Mouse (Mus musculus) forelimb bud, embryonic 11.5 days (tissue): ENCODE measurements around the gene Map2k5.

ENCODE experiments used
- DNase-seq: peaks from one replicate; pipeline ENCODE4 v3.0.0-alpha.2; 2012; ENCODE audit warnings: low read depth, low spot score

The Map2k5 gene

DNA sequence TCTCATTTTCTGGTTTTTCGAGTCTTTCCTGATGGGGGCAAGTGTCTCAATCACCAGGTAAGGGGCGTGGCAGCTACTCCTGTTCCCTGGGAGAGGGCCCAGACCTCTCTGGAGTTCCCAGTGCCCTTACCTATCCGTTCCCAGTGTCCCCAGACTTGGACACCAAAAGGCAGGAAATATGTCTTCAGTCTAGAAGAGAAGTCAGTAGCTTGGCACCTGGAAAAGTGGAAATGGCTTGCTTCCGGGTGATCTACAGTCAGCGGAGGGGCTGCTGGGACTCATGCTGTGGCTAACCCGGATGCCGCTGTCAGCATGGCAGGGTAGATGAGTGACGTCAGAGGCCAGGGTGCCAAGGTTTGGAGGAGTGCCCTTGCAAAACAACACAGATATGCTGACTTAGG lies 248.1 kb downstream of the Map2k5 start:
- no peak for DNase-seq

DNA sequence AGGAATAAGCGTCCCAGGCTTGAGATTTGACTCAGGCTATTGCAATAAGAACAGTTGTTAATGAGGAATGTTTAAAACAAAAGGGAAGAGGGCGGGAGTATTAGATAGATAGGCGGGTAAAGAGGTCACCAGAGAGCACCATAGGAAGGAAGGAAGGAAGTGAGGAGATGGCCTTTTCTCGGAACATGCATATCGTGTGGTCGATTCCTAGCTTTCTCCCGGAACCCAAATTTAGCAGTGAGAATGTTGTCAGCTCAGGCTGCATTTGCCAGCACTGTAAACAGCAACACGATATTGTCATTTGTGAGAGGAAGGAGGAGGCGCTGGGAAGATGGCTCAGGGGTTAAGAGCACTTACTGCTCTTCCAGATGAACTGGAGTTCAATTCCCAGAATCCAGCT lies 253.2 kb downstream of the Map2k5 start:
- no peak for DNase-seq

DNA sequence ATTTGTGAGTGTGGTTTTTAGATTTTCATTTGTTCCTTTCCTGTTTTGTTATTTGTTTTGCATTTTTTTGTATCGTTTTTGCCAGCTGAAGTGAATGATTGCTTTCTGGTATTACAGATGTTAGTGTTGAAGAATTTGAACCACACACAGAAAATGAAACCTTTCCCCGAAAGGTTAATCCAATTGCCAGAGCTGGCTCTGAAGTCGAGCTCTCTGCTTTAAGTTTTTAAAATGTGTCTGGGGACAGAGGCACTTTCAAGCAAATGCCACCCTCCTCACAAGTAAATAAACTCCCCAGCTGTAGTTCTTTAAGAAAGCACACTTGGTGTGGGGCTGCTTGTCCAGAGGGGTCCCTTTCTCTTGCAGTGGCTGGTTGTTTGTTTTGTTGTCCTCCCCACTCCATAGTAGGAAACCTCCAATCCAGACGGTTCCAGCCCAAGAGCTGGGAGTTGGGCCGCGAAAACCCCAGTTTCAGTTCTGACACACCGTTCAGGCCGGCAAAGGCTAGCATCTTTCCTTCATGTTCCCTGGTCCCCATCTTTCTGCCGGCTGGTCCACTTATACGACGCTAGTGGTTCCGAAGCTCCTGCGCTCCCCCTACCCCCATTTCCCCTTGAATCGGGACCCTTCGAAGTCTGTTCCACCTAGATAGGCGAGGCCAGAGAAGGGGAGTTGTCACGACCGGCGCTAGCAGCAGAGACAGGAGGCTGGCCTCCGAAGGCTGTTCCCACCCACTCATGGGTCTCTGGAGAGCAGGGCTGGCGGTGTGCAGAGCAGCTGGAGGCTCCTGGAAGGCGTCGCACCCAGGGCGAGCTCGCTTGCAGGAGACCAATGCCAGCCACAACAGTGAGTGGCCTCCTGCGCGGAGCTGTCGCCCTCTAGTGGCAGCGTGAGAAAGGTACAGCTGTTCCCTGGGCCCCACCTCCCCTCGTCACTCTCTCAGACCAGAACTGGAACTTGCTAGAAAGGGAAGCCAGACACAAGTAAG lies 254.0 kb downstream of the Map2k5 start:
- DNase-seq = peak; percentile 93

DNA sequence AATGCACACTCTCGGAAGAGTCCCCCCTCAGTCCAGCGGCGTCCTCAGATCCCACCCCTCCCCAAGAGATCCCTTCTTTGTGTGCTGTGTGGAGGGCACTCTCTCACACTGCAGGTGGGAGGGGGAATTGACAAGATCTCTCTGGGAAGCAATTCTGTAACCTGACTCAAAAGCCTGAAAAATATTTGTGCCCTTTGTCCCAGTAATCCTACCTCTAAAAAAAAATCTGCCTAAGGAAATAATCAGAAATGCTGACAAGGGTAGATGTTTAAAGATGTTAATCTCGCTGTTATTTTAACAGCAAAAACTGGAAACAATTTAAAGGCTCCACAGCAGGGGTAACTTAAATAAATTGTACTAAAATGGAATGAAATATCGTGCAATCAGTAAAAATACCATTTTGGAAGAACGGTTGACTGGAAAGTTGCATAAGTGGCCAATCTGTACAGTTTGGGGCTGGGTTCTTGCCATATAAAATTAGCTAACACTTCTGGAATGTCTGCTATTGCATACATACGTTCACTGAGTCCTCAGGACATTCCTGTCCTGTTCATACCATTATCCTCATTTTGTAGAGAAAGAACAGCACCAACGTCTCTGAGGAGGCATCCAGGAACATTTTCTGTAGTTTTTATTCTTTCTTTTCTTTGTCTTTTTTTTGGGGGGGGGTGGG lies 255.4 kb downstream of the Map2k5 start:
- DNase-seq = no peak

DNA sequence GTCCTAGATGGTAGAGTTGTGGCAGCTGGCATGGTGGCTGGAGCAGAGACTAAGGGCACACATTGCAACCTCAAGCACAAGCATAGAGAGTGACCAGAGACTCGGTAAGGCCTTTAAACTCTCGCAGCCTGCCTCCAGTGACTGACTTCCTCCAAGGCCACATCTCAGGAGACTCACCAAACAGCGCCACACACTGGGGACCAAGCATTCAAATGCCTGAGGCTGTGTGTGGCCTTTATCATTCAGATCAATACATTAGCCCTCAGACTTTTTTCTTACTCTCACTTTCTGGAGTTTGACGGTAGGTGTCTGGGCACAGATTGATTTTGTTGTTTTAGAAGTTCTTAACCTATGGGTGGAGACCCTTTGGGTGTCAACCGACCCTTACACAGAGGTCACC lies 259.3 kb downstream of the Map2k5 start:
- no peak for DNase-seq
